Mouse (Mus musculus) MEL (cell line): ENCODE results near the gene Hsd11b2. TPM values are rescaled to one million over a fixed set of nuclear protein-coding genes. Genes with fewer than 3 reads are reported as not detected.

Source experiments
- DNase-seq: peaks from one replicate; pipeline ENCODE4 v3.0.0; 2011; ENCODE audit warnings: low read depth, low spot score
- H3K27ac ChIP-seq: 2 replicates; pipeline ENCODE4 v1.5.1; 2012; ENCODE audit warnings: low read depth, mild to moderate bottlenecking, control low read depth, low read length, moderate library complexity; ENCODE audit not compliant: control insufficient read depth
- H3K27me3 ChIP-seq, 2 experiments: fragments of 150-350 bp in 1 of 2; sonication (generic) in 1 of 2; 2 replicates each; pipeline ENCODE4 v1.6.1; 2012; ENCODE audit warnings: low read length in 2 of 2, mild to moderate bottlenecking in 2 of 2, improper control_type of control experiment in 1 of 2, moderate library complexity in 1 of 2; ENCODE audit not compliant: insufficient read depth in 2 of 2, control insufficient read depth in 1 of 2
- H3K36me3 ChIP-seq, 2 experiments: 2 replicates each; pipeline ENCODE4 v1.6.1; 2012 to 2014; ENCODE audit warnings: low read length in 2 of 2, improper control_type of control experiment in 1 of 2, inconsistent platforms in 1 of 2, mild to moderate bottlenecking in 1 of 2; ENCODE audit not compliant: insufficient read depth in 2 of 2, control insufficient read depth in 1 of 2
- H3K4me1 ChIP-seq, 2 experiments: fragments of 150-350 bp in 1 of 2; sonication (generic) in 1 of 2; 2 replicates each; pipeline ENCODE4 v1.6.1; 2012; ENCODE audit warnings: low read length in 2 of 2, improper control_type of control experiment in 1 of 2, mild to moderate bottlenecking in 1 of 2; ENCODE audit not compliant: insufficient read depth in 2 of 2, control insufficient read depth in 1 of 2
- H3K4me3 ChIP-seq, 2 experiments: fragments of 150-350 bp in 1 of 2; sonication (generic) in 1 of 2; 2 replicates each; pipeline ENCODE4 v1.5.1; 2012; ENCODE audit warnings: low read depth in 2 of 2, low read length in 2 of 2, mild to moderate bottlenecking in 2 of 2, moderate library complexity in 2 of 2, control low read depth in 1 of 2, improper control_type of control experiment in 1 of 2; ENCODE audit not compliant: control insufficient read depth in 1 of 2, insufficient read depth in 1 of 2
- H3K79me2 ChIP-seq: 2 replicates; pipeline ENCODE4 v1.6.1; 2012; ENCODE audit warnings: mild to moderate bottlenecking, low read length, moderate library complexity; ENCODE audit not compliant: control insufficient read depth, poor library complexity, insufficient read depth
- H3K9ac ChIP-seq: 2 replicates; pipeline ENCODE4 v1.6.1; 2012; ENCODE audit warnings: low read depth, mild to moderate bottlenecking, control low read depth, low read length, moderate library complexity; ENCODE audit not compliant: control insufficient read depth, poor library complexity, severe bottlenecking
- H3K9me3 ChIP-seq: fragments of 150-350 bp; sonication (generic); replicated peaks from 2 replicates; pipeline ENCODE4 v1.6.1; 2012; ENCODE audit warnings: mild to moderate bottlenecking, low read length, improper control_type of control experiment, moderate library complexity; ENCODE audit not compliant: insufficient read depth
- BHLHE40 ChIP-seq: IDR thresholded peaks from 2 replicates; pipeline ENCODE4 v1.6.1; 2012; ENCODE audit warnings: low read depth, mild to moderate bottlenecking, inconsistent platforms, low read length, improper control_type of control experiment, borderline replicate concordance
- CHD1 ChIP-seq: IDR thresholded peaks from 2 replicates; pipeline ENCODE4 v1.6.1; 2012; ENCODE audit warnings: low read depth, mild to moderate bottlenecking, inconsistent platforms, low read length, improper control_type of control experiment
- CHD2 ChIP-seq: IDR thresholded peaks from 2 replicates; pipeline ENCODE4 v1.6.1; 2011; ENCODE audit warnings: low read length, improper control_type of control experiment
- E2F4 ChIP-seq: IDR thresholded peaks from 2 replicates; pipeline ENCODE4 v1.6.1; 2011; ENCODE audit warnings: low read depth, low read length, improper control_type of control experiment, borderline replicate concordance
- ELF1 ChIP-seq: IDR thresholded peaks from 2 replicates; pipeline ENCODE4 v1.6.1; 2014; ENCODE audit warnings: low read depth, mild to moderate bottlenecking, inconsistent platforms, low read length, improper control_type of control experiment, moderate library complexity
- EP300 ChIP-seq, 2 experiments: IDR thresholded peaks; 2 replicates each; pipeline ENCODE4 v1.6.1; 2011; ENCODE audit warnings: improper control_type of control experiment in 2 of 2, low read length in 2 of 2, low read depth in 1 of 2, mild to moderate bottlenecking in 1 of 2
- ETS1 ChIP-seq: IDR thresholded peaks from 2 replicates; pipeline ENCODE4 v1.6.1; 2012; ENCODE audit warnings: low read depth, mild to moderate bottlenecking, inconsistent platforms, low read length, improper control_type of control experiment, moderate library complexity
- GABPA ChIP-seq: IDR thresholded peaks from 2 replicates; pipeline ENCODE4 v1.6.1; 2012; ENCODE audit warnings: low read depth, mild to moderate bottlenecking, inconsistent platforms, low read length, improper control_type of control experiment, moderate library complexity
- GATA1 ChIP-seq: IDR thresholded peaks from 2 replicates; pipeline ENCODE4 v1.6.1; 2011; ENCODE audit warnings: low read depth, low read length, improper control_type of control experiment
- HCFC1 ChIP-seq: IDR thresholded peaks from 2 replicates; pipeline ENCODE4 v1.6.1; 2012; ENCODE audit warnings: low read depth, mild to moderate bottlenecking, inconsistent platforms, low read length, improper control_type of control experiment, moderate library complexity
- JUND ChIP-seq: IDR thresholded peaks from 2 replicates; pipeline ENCODE4 v1.6.1; 2011; ENCODE audit warnings: low read depth, mild to moderate bottlenecking, improper control_type of control experiment, low read length
- MAFK ChIP-seq: IDR thresholded peaks from 2 replicates; pipeline ENCODE4 v1.6.1; 2011; ENCODE audit warnings: low read depth, mild to moderate bottlenecking, low read length, improper control_type of control experiment, borderline replicate concordance
- MAX ChIP-seq: IDR thresholded peaks from 2 replicates; pipeline ENCODE4 v1.6.1; 2011; ENCODE audit warnings: low read length, improper control_type of control experiment
- MAZ ChIP-seq: IDR thresholded peaks from 2 replicates; pipeline ENCODE4 v1.6.1; 2012; ENCODE audit warnings: low read depth, mild to moderate bottlenecking, inconsistent platforms, low read length, improper control_type of control experiment
- MEF2A ChIP-seq: IDR thresholded peaks from 2 replicates; pipeline ENCODE4 v1.6.1; 2014; ENCODE audit warnings: low read depth, mild to moderate bottlenecking, inconsistent platforms, low read length, improper control_type of control experiment; ENCODE audit not compliant: poor library complexity, insufficient replicate concordance, severe bottlenecking; ENCODE audit errors: extremely low read depth
- MXI1 ChIP-seq: IDR thresholded peaks from 2 replicates; pipeline ENCODE4 v1.6.1; 2011; ENCODE audit warnings: mild to moderate bottlenecking, low read depth, low read length, improper control_type of control experiment
- MYB ChIP-seq: IDR thresholded peaks from 2 replicates; pipeline ENCODE4 v1.6.1; 2011; ENCODE audit warnings: mild to moderate bottlenecking, low read depth, low read length, improper control_type of control experiment
- MYC ChIP-seq: IDR thresholded peaks from 2 replicates; pipeline ENCODE4 v1.6.1; 2011; ENCODE audit warnings: low read depth, mild to moderate bottlenecking, low read length, improper control_type of control experiment, moderate library complexity
- NELFE ChIP-seq: IDR thresholded peaks from 2 replicates; pipeline ENCODE4 v1.6.1; 2011; ENCODE audit warnings: low read depth, low read length, improper control_type of control experiment
- POLR2A ChIP-seq, 2 experiments: IDR thresholded peaks; 2 replicates each; pipeline ENCODE4 v1.6.1; 2011 to 2012; ENCODE audit warnings: low read length in 2 of 2, mild to moderate bottlenecking in 2 of 2, control low read depth in 1 of 2, improper control_type of control experiment in 1 of 2, low read depth in 1 of 2, moderate library complexity in 1 of 2; ENCODE audit not compliant: control insufficient read depth in 1 of 2, insufficient read depth in 1 of 2, poor library complexity in 1 of 2
- POLR2AphosphoS2 ChIP-seq: IDR thresholded peaks from 2 replicates; pipeline ENCODE4 v1.6.1; 2011; ENCODE audit warnings: low read length, improper control_type of control experiment
- RCOR1 ChIP-seq: IDR thresholded peaks from 2 replicates; pipeline ENCODE4 v1.6.1; 2012; ENCODE audit warnings: low read depth, mild to moderate bottlenecking, inconsistent platforms, low read length, improper control_type of control experiment
- SIN3A ChIP-seq: IDR thresholded peaks from 2 replicates; pipeline ENCODE4 v1.6.1; 2012; ENCODE audit warnings: low read length, improper control_type of control experiment, inconsistent platforms
- TBP ChIP-seq: IDR thresholded peaks from 2 replicates; pipeline ENCODE4 v1.8.0; 2011; ENCODE audit warnings: low read depth, low read length, improper control_type of control experiment
- TCF12 ChIP-seq: IDR thresholded peaks from 2 replicates; pipeline ENCODE4 v1.6.1; 2014; ENCODE audit warnings: low read depth, mild to moderate bottlenecking, inconsistent platforms, low read length, improper control_type of control experiment, moderate library complexity
- UBTF ChIP-seq: IDR thresholded peaks from 2 replicates; pipeline ENCODE4 v1.6.1; 2012; ENCODE audit warnings: low read depth, mild to moderate bottlenecking, inconsistent platforms, low read length, improper control_type of control experiment, moderate library complexity, borderline replicate concordance; ENCODE audit not compliant: insufficient read depth
- USF1 ChIP-seq: IDR thresholded peaks from 2 replicates; pipeline ENCODE4 v1.6.1; 2014; ENCODE audit warnings: low read depth, mild to moderate bottlenecking, inconsistent platforms, low read length, improper control_type of control experiment, moderate library complexity
- USF2 ChIP-seq, 2 experiments: IDR thresholded peaks; 2 replicates each; pipeline ENCODE4 v1.6.1; 2011 to 2012; ENCODE audit warnings: improper control_type of control experiment in 2 of 2, low read length in 2 of 2, borderline replicate concordance in 1 of 2, inconsistent platforms in 1 of 2, low read depth in 1 of 2, mild to moderate bottlenecking in 1 of 2; ENCODE audit not compliant: insufficient read depth in 1 of 2
- ZKSCAN1 ChIP-seq: IDR thresholded peaks from 2 replicates; pipeline ENCODE4 v1.6.1; 2012; ENCODE audit warnings: low read depth, mild to moderate bottlenecking, inconsistent platforms, low read length, improper control_type of control experiment, moderate library complexity
- ZMIZ1 ChIP-seq: IDR thresholded peaks from 2 replicates; pipeline ENCODE4 v1.6.1; 2012; ENCODE audit warnings: low read depth, mild to moderate bottlenecking, inconsistent platforms, low read length, improper control_type of control experiment, moderate library complexity
- ZNF384 ChIP-seq: IDR thresholded peaks from 2 replicates; pipeline ENCODE4 v1.6.1; 2012; ENCODE audit warnings: low read depth, mild to moderate bottlenecking, inconsistent platforms, low read length, improper control_type of control experiment
- polyA plus RNA-seq, 2 experiments: library from polyadenylated mRNA; stranded (reverse) in 1 of 2; unstranded in 1 of 2; fragments of >175 nt in 1 of 2; fragments of >200 nt in 1 of 2; gene quantifications; 2 replicates each; pipeline versions ENCODE4 v1.2.1 to v1.2.4; 2012; ENCODE audit warnings: low replicate concordance in 2 of 2, low read depth in 1 of 2; ENCODE audit not compliant: insufficient read length in 2 of 2, insufficient read depth in 1 of 2, missing spikeins in 1 of 2
- total RNA-seq: library from RNA; depleted of rRNA; stranded (reverse); fragments of 300-350 nt; gene quantifications from 2 replicates; pipeline ENCODE4 v1.2.3, GENCODE M21; 2012

The Hsd11b2 gene
- total and polyA plus RNA-seq, 3 experiments = 0.27 to 2.1 TPM; not detected in 1

GRCm38 (mm10) chr8:105496439-105497180, 21.9 kb upstream of the Hsd11b2 start, which contains the start of gene Zdhhc1 (continued):
- peak; percentile 78; the same call in 1 of the 2 replicates for TF ChIP-seq ELF1
- TF ChIP-seq TCF12 = no peak; the same call in 1 of the 2 replicates
- TF ChIP-seq GABPA = no peak
- TF ChIP-seq JUND = no peak
- TF ChIP-seq EP300 (IDR thresholded peaks at IDR 0.05; ENCODE audit: low read depth in 1 of 2, low read length in 2 of 2) = no peak
- no peak for TF ChIP-seq CHD1
- no peak for TF ChIP-seq CHD2
- TF ChIP-seq MAX = peak; percentile 66
- peak; percentile 62 to 67; a peak in 3 of 4 replicates for TF ChIP-seq POLR2A (IDR thresholded peaks at IDR 0.05; ENCODE audit: control insufficient read depth in 1 of 2, insufficient read depth in 1 of 2, low read depth in 1 of 2, low read length in 2 of 2, poor library complexity in 1 of 2)
- TF ChIP-seq USF1 = peak; percentile 84
- no peak; the same call in 1 of the 2 replicates for TF ChIP-seq UBTF
- TF ChIP-seq ZNF384 = no peak
- TF ChIP-seq MAFK = no peak

- DNase-seq = peak; percentile 76
- H3K9ac ChIP-seq = peak overlapping the region; percentile 57
- peak overlapping the region; percentile 59 to 89 for H3K4me3 ChIP-seq
- H3K27ac ChIP-seq = peak overlapping the region; percentile 16
- H3K79me2 ChIP-seq = peaks cover 4% of the 10 kb centered on the region
- no peaks in the 10 kb centered on the region for H3K9me3 ChIP-seq
- no peaks in the 10 kb centered on the region for H3K27me3 ChIP-seq
- peaks cover 4 to 14% of the 10 kb centered on the region in 2 experiments; a peak in 3 of 4 replicates for H3K4me1 ChIP-seq
- H3K36me3 ChIP-seq = peaks cover 0 to 12% of the 10 kb centered on the region in 2 experiments; a peak in 2 of 4 replicates
- TF ChIP-seq USF1 (no peak; the same call in 1 of the 2 replicates), EP300 (IDR thresholded peaks at IDR 0.05; ENCODE audit: low read depth in 1 of 2, low read length in 2 of 2) (peak; percentile 8 to 27; a peak in 1 of 4 replicates), TCF12 (0 out of 2 replicates have a peak, but pooled peaks have one; percentile 26), MYB (no peak), UBTF (no peak), CHD1 (no peak), GATA1 (no peak), ELF1 (peak; percentile 54), MAX (peak; percentile 69; the same call in 1 of the 2 replicates), TBP (peak; percentile 64), MYC (peak; percentile 73), MAZ (no peak), BHLHE40 (0 out of 2 replicates have a peak, but pooled peaks have one; percentile 8), ZKSCAN1 (0 out of 2 replicates have a peak, but pooled peaks have one; percentile 58), HCFC1 (peak; percentile 60), MEF2A (no peak), ZNF384 (peak; percentile 46), ETS1 (no peak; the same call in none of the 2 replicates), MXI1 (0 out of 2 replicates have a peak, but pooled peaks have one; percentile 58), MAFK (no peak), POLR2AphosphoS2 (no peak), NELFE (peak; percentile 64; the same call in 1 of the 2 replicates), RCOR1 (no peak), ZMIZ1 (peak; percentile 65; the same call in 1 of the 2 replicates), E2F4 (no peak), SIN3A (peak; percentile 50), CHD2 (no peak), USF2 (IDR thresholded peaks at IDR 0.05; ENCODE audit: borderline replicate concordance in 1 of 2, insufficient read depth in 1 of 2, low read depth in 1 of 2, low read length in 2 of 2) (no peak)
Observed at GRCm38 (mm10) chr8:105499787-105500186, 18.8 kb upstream of the Hsd11b2 start.
